Mouse (Mus musculus) frontal cortex, postnatal 14 days (tissue): ENCODE results near the gene Tenm3.

Source experiments
- DNase-seq, 2 experiments: peaks; one replicate each; pipeline ENCODE4 v3.0.0; 2022; ENCODE audit warnings: low spot score in 2 of 2

The Tenm3 gene

DNA sequence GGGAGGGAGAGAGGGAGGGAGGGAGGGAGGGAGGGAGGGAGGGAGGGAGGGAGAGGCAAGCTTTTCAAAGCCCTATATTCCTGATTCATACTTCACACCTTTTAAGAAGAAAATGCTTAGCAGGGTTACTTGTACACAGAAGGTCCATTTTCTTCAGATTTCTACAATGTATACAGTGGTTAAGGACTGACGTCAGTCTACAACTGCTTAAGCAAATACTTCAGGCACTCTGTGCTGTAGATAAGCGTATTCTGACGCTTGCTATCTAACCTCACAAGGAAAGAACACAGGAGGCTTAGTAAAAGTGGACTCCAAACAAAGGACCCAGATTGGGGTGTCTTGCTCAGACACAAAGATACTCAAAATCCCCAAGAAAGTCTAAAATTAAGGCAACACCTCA, 34.6 kb downstream of the Tenm3 start:
- no peak for DNase-seq

- DNase-seq, result no peak
These were observed 40.7 kb downstream of the Tenm3 start for GRCm38 (mm10) chr8:48803070-48803469.

GRCm38 (mm10) chr8:48802231-48802630, 41.5 kb downstream of the Tenm3 start:
- no peak for DNase-seq

DNA sequence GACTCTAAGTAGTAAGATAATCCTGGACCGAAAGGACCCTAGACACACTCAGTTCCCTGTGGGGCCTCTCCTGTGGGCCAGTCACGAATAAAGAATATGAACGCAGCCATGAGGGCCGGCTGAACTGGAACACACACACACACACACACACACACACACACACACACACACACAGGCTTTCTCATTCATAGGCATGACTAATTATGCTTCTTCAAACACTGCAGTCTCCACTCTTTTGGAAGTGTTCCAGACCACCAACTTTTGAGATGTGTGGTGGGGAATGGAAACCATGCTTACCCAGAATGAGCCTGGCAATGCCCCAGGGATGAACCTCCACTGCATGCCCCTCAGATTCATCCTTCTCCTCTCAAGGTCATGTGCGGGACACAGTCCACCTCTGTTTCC, 45.8 kb downstream of the Tenm3 start:
- DNase-seq, result no peak

- DNase-seq, result no peak
These were observed 49.5 kb downstream of the Tenm3 start for GRCm38 (mm10) chr8:48794285-48794684.

DNA sequence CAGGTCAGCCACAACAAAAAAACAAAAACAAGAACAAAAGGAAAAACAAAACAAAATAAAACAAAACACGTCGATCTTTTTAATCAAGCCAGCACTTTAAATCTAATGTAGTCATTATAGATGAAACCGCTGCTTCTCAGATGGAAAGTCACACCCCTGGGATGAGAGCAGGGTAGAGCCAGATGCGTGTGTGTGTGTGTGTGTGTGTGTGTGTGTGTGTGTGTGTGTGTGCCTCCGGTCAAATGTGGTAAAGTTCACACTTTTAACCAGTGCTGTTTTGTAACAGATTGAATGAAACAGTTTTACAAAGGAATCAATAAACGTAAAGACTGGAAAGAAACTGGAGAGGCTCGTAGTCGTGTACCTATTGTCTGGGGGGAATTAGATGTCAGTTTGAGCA, 50.0 kb downstream of the Tenm3 start:
- DNase-seq, result no peak

- DNase-seq, result no peak
These were observed 51.0 kb downstream of the Tenm3 start for GRCm38 (mm10) chr8:48792587-48793326.

DNA sequence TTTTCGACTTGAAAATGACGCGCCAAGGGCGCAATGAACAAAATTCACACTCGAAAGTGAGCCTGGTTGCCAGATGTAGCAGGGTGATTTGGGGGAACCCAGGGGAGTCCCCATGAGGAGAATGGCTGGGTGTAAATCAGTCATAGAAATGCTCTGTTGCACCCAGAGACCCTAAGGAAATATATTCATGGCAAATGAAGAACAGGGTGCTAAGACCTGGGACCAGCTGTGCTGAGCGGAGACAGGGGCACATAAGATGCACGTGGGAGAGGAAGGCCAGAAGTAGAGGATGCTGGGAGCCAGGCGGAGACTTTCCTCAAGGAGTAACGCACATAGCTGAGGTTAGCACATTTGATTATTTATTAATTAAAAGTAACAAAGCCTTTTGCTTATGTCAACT, 60.4 kb downstream of the Tenm3 start:
- no peak for DNase-seq

DNA sequence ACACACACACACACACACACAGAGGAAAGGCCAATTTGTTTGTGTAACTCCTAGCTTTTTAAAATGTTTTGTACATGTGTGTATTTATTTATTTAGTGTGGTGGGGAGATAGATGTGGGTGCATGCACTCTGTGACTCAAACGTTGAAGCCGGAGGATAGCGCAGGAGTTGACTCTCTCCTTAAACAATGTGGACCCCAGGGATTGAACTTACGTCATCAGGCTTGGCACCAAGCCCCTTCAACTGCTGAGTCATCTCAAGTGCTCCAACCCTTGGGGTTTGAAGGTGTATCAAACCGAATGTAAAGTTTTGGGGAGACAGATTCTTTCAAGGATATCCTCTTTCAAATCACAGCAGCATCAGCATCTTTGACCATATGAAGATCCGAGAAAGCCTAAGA, 63.1 kb downstream of the Tenm3 start:
- no peak for DNase-seq

GRCm38 (mm10) chr8:48779194-48779593, 64.6 kb downstream of the Tenm3 start:
- no peak for DNase-seq

DNA sequence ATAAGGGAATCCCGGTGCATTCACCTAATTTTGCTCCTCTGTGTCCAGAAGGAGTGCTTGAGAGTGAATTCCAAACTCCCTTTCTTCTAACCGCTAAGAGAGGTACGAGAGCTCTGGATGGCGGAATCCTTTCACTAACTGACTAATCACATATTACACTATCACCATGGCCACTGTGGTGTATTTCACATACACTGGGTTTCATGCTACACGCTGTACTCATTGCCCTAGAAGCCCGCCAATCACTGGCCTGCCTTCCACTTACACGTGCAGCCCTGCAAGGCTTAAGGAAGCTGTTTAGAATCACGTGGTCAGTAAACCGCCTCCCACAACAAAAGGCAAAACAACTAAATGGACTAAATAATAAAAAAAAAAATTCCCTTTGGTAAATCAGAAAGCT, 67.7 kb downstream of the Tenm3 start:
- DNase-seq, result no peak

- no peak for DNase-seq
These were observed 68.2 kb downstream of the Tenm3 start for GRCm38 (mm10) chr8:48775531-48776037.

- no peak for DNase-seq
These were observed 68.9 kb downstream of the Tenm3 start for GRCm38 (mm10) chr8:48774837-48775236.

GRCm38 (mm10) chr8:48766545-48767234, 77.1 kb downstream of the Tenm3 start:
- no peak for DNase-seq

DNA sequence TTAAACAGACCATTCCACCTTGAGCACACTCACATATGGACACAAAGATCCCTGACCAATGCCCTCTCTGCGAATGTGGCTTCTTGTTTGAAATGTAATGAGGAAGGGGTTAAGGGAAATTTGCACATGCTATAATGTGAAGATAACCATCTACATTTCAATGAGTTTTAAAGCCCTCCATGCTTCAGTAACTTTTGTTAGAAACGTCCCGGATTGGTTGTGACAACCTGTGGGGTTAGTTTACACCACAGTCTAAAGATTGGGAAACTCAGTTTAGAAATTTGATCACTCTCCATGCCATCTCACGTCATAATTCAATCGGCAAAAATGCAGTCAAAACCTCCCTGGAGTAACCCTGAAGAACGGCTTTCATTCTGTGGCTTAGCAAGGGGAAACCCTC, 78.5 kb downstream of the Tenm3 start:
- DNase-seq, result no peak

DNA sequence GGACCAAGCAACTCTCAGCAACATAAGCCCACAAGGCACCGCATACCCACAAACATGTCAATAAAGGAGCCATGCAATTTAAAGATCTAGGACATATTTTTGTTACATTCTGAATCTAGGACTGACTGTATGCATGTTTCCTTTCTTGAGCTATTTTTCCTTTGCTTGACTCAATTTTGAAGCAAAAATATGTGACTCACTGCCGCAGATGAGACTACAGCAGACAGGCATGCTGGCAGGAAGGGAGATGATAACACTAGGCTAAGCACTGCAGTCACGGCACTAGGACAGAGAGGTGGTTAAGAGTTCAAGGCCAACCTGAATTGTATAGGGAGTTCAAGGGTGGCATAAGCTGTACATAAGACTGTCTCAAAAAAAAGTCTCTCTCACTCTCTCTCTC, 79.7 kb downstream of the Tenm3 start:
- no peak for DNase-seq

DNA sequence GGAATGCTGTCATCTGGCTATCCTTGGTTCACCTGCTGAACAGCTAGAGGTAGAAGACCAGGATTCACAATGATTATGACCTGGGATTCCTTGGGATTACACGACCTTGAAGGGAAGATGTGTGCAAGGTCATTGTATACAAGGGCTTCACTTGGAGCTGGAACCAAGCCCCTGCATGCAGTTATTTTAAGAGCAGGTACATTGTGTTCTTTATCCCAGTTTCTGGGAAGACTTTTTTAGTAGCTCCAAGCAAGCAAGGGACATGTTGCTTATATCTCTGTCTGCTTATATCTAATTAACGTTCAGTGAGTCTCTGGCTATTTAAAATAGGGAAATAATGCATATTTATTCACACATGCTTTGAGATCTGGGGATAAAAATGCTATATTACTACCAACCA, 86.9 kb downstream of the Tenm3 start:
- DNase-seq, result no peak

GRCm38 (mm10) chr8:48755492-48755891, 88.3 kb downstream of the Tenm3 start:
- no peak for DNase-seq

- DNase-seq, result no peak
These were observed 88.8 kb downstream of the Tenm3 start for GRCm38 (mm10) chr8:48754959-48755358.

DNA sequence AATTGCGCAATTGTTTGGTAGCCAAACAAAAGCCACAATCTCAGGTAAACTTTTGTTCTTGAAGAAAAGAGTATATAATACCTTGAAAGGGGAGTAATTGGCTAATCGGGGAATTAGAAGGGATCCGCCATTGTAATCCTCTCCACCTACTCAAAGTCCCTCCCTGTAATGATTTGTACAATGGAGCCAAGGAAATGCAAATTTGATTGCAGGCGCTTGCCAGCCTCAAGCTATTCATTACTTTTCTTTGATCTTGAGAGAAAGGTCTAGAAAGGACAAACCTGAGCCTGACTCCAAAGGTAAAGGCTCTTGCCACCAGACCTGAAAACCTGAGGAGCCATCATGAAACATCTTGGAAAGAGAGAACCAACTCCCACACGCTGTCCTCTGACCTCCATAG, 91.8 kb downstream of the Tenm3 start:
- DNase-seq, result no peak

- DNase-seq, result no peak
These were observed 95.2 kb downstream of the Tenm3 start for GRCm38 (mm10) chr8:48748503-48749059.

- no peak for DNase-seq
These were observed 99.8 kb downstream of the Tenm3 start for GRCm38 (mm10) chr8:48743912-48744311.

GRCm38 (mm10) chr8:48742741-48743140, 101.0 kb downstream of the Tenm3 start:
- DNase-seq, result no peak
